Mouse (Mus musculus): ENCODE measurements around the gene Robo1. TPM values are rescaled to one million over a fixed set of nuclear protein-coding genes. Genes with fewer than 3 reads are reported as not detected.

The Robo1 gene
- polyA plus RNA-seq, 1 experiment, result 2.2 TPM

GRCm38 (mm10) chr16:72976849-72977576, 668.9 kb downstream of the Robo1 start:
- TF ChIP-seq POLR2A (IDR thresholded peaks at IDR 0.05; ENCODE audit: low read depth, low read length), result no peak
- Histone ChIP-seq H3K27me3 (replicated peaks; ENCODE audit: control insufficient read depth, insufficient read depth, low read length) (no peaks in the 10 kb centered on the region; the same call in 1 of the 2 replicates), H3K4me1 (ENCODE audit: control insufficient read depth, insufficient read depth, low read length) (no peaks in the 10 kb centered on the region), H3K36me3 (ENCODE audit: control insufficient read depth, insufficient read depth, low read length) (no peaks in the 10 kb centered on the region), H3K27ac (ENCODE audit: insufficient read depth, low read depth, low read length) (no peak overlapping the region), H3K4me3 (ENCODE audit: insufficient read depth, low read depth, low read length) (no peak overlapping the region)
- DNase-seq, result no peak
- 57% methylated on average over 19 of the region's 19 CpGs for WGBS

- Histone ChIP-seq H3K4me3 (ENCODE audit: insufficient read depth, low read depth, low read length) (no peak overlapping the region), H3K27me3 (replicated peaks; ENCODE audit: control insufficient read depth, insufficient read depth, low read length) (no peaks in the 10 kb centered on the region; the same call in 1 of the 2 replicates), H3K4me1 (ENCODE audit: control insufficient read depth, insufficient read depth, low read length) (no peaks in the 10 kb centered on the region), H3K27ac (ENCODE audit: insufficient read depth, low read depth, low read length) (no peak overlapping the region), H3K36me3 (ENCODE audit: control insufficient read depth, insufficient read depth, low read length) (no peaks in the 10 kb centered on the region)
- DNase-seq, result peak; percentile 61
- TF ChIP-seq CTCF (conservative IDR thresholded peaks at IDR 0.05; ENCODE audit: insufficient read depth, insufficient read length, low read depth, low read length), result peak; percentile 79
- TF ChIP-seq POLR2A (IDR thresholded peaks at IDR 0.05; ENCODE audit: low read depth, low read length), result no peak
- WGBS, result 25% methylated on average over 8 of the region's 8 CpGs
Measured at GRCm38 (mm10) chr16:72979407-72980219, 671.5 kb downstream of the Robo1 start.

GRCm38 (mm10) chr16:72990376-72991167, 682.5 kb downstream of the Robo1 start:
- 62% methylated on average over 21 of the region's 21 CpGs for WGBS
- H3K36me3 ChIP-seq (ENCODE audit: control insufficient read depth, insufficient read depth, low read length), result no peaks in the 10 kb centered on the region
- DNase-seq, result no peak
- H3K27ac ChIP-seq (ENCODE audit: insufficient read depth, low read depth, low read length), result no peak overlapping the region
- H3K4me3 ChIP-seq (ENCODE audit: insufficient read depth, low read depth, low read length), result no peak overlapping the region
- H3K4me1 ChIP-seq (ENCODE audit: control insufficient read depth, insufficient read depth, low read length), result no peaks in the 10 kb centered on the region
- no peaks in the 10 kb centered on the region for H3K27me3 ChIP-seq (replicated peaks; ENCODE audit: control insufficient read depth, insufficient read depth, low read length)
- TF ChIP-seq CTCF (conservative IDR thresholded peaks at IDR 0.05; ENCODE audit: insufficient read depth, insufficient read length, low read depth, low read length) (no peak), POLR2A (IDR thresholded peaks at IDR 0.05; ENCODE audit: low read depth, low read length) (no peak)

- no peak overlapping the region for H3K27ac ChIP-seq (ENCODE audit: insufficient read depth, low read depth, low read length)
- WGBS, result 37% methylated on average over 8 of the region's 8 CpGs
- DNase-seq, result no peak
Measured at GRCm38 (mm10) chr16:72993189-72993588, 685.1 kb downstream of the Robo1 start.

GRCm38 (mm10) chr16:72993594-72993993, 685.5 kb downstream of the Robo1 start:
- Histone ChIP-seq H3K27me3 (replicated peaks; ENCODE audit: control insufficient read depth, insufficient read depth, low read length) (no peaks in the 10 kb centered on the region), H3K27ac (ENCODE audit: insufficient read depth, low read depth, low read length) (no peak overlapping the region), H3K36me3 (ENCODE audit: control insufficient read depth, insufficient read depth, low read length) (no peaks in the 10 kb centered on the region), H3K4me1 (ENCODE audit: control insufficient read depth, insufficient read depth, low read length) (no peaks in the 10 kb centered on the region), H3K4me3 (ENCODE audit: insufficient read depth, low read depth, low read length) (no peak overlapping the region)
- no peak for TF ChIP-seq POLR2A (IDR thresholded peaks at IDR 0.05; ENCODE audit: low read depth, low read length)
- no peak for TF ChIP-seq CTCF (conservative IDR thresholded peaks at IDR 0.05; ENCODE audit: insufficient read depth, insufficient read length, low read depth, low read length)
- WGBS, result 59% methylated on average over 10 of the region's 10 CpGs
- DNase-seq, result no peak

More at GRCm38 (mm10) chr16:72993189-72993588, 685.1 kb downstream of the Robo1 start:
- Histone ChIP-seq H3K4me3 (ENCODE audit: insufficient read depth, low read depth, low read length) (no peak overlapping the region), H3K27me3 (replicated peaks; ENCODE audit: control insufficient read depth, insufficient read depth, low read length) (no peaks in the 10 kb centered on the region), H3K36me3 (ENCODE audit: control insufficient read depth, insufficient read depth, low read length) (no peaks in the 10 kb centered on the region), H3K4me1 (ENCODE audit: control insufficient read depth, insufficient read depth, low read length) (no peaks in the 10 kb centered on the region)
- TF ChIP-seq CTCF (conservative IDR thresholded peaks at IDR 0.05; ENCODE audit: insufficient read depth, insufficient read length, low read depth, low read length) (no peak), POLR2A (IDR thresholded peaks at IDR 0.05; ENCODE audit: low read depth, low read length) (no peak)

- Histone ChIP-seq H3K27ac (ENCODE audit: insufficient read depth, low read depth, low read length) (no peak overlapping the region), H3K4me3 (ENCODE audit: insufficient read depth, low read depth, low read length) (no peak overlapping the region), H3K4me1 (ENCODE audit: control insufficient read depth, insufficient read depth, low read length) (no peaks in the 10 kb centered on the region), H3K36me3 (ENCODE audit: control insufficient read depth, insufficient read depth, low read length) (no peaks in the 10 kb centered on the region), H3K27me3 (replicated peaks; ENCODE audit: control insufficient read depth, insufficient read depth, low read length) (no peaks in the 10 kb centered on the region)
- peak; percentile 56 for DNase-seq
- WGBS, result 23% methylated on average over 8 of the region's 8 CpGs
- 0 out of 2 replicates have a peak, but pooled peaks have one; percentile 21 for TF ChIP-seq CTCF (conservative IDR thresholded peaks at IDR 0.05; ENCODE audit: insufficient read depth, insufficient read length, low read depth, low read length)
- no peak for TF ChIP-seq POLR2A (IDR thresholded peaks at IDR 0.05; ENCODE audit: low read depth, low read length)
Measured at GRCm38 (mm10) chr16:72995251-72995954, 687.3 kb downstream of the Robo1 start.
